Mouse (Mus musculus) G1E (cell line): Measurements from ENCODE around the gene Tmprss9.

ENCODE experiments used
- CTCF ChIP-seq: IDR thresholded peaks from 2 replicates; pipeline ENCODE4 v1.5.1; 2012; ENCODE audit warnings: low read depth, low read length, inconsistent platforms, mixed read lengths
- GATA1 ChIP-seq: IDR thresholded peaks from 2 replicates; pipeline ENCODE4 v1.6.1; 2012; ENCODE audit warnings: borderline replicate concordance, low read length, inconsistent platforms, mixed read lengths

DNA sequence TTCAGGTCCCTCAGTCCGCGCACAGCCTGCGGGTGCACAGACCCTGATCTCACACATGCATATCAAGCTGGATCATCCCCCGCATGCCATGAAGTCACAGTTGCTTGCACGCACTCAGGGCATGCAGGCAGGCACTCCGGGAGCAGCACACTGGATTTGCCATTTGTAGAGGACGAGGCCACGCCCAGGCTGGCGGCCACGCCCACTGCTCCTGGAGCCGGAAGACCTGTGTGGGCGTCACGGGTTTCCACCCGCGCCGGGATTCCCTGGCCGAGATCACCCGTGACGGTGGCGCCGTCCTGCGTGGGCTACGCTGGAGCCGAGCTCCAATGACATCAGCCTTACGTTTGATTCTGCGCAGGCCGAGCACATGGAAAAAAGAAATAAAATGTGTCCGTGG lies 68.0 kb downstream of the Tmprss9 start:
- TF ChIP-seq CTCF: no peak
- TF ChIP-seq GATA1: no peak
